Mouse (Mus musculus) thymus, adult 2 months (tissue): Measurements from ENCODE around the gene Dcn.

ENCODE experiments used
- CTCF ChIP-seq: fragments of 200-500 bp; IDR thresholded peaks from 2 replicates; pipeline ENCODE4 v1.5.1; 2012; ENCODE audit warnings: mild to moderate bottlenecking, control low read depth, low read length, moderate library complexity, borderline replicate concordance; ENCODE audit not compliant: control insufficient read depth, poor library complexity, insufficient read depth; ENCODE audit errors: extremely low read depth
- POLR2A ChIP-seq: fragments of 200-500 bp; IDR thresholded peaks from 2 replicates; pipeline ENCODE4 v1.6.1; 2012; ENCODE audit warnings: mild to moderate bottlenecking, low read length, control low read depth, moderate library complexity; ENCODE audit not compliant: control insufficient read depth, poor library complexity, insufficient read depth; ENCODE audit errors: extremely low read depth

GRCm38 (mm10) chr10:97536921-97537320, 57.5 kb downstream of the Dcn start:
- TF ChIP-seq POLR2A (no peak), CTCF (no peak)
